In genomic region chr6:31544318-31544717, GRCm38 (mm10) we compare ENCODE assay signal across 8 mouse cellular contexts. TPM values are rescaled to one million over a fixed set of nuclear protein-coding genes. Genes with fewer than 3 reads are reported as not detected.
DNase-seq lines count a peak whose midpoint lies in the region; ATAC-seq and TF ChIP-seq lines count a peak whose summit lies in the region.

No protein-coding gene starts in this region.

- ATAC-seq in liver, embryonic 11.5 days (replicated peaks; ENCODE audit: low FRiP score), result no peak
- peak; percentile 15; the same call in 1 of the 2 replicates for ATAC-seq in heart, embryonic 11.5 days (replicated peaks; ENCODE audit: insufficient number of reproducible peaks, low FRiP score, low TSS enrichment)
- no peak for ATAC-seq in midbrain, embryonic 15.5 days (replicated peaks)
- no peak for ATAC-seq in midbrain, embryonic 13.5 days

- no peaks in the 10 kb centered on the region for H3K9me3 ChIP-seq in liver, embryonic 11.5 days (ENCODE audit: control insufficient read depth, low read length)
- no peaks in the 10 kb centered on the region for H3K9me3 ChIP-seq in heart, embryonic 11.5 days (replicated peaks; ENCODE audit: control insufficient read depth, low read length)
- H3K9me3 ChIP-seq in midbrain, embryonic 15.5 days, result no peaks in the 10 kb centered on the region
- no peaks in the 10 kb centered on the region for H3K9me3 ChIP-seq in midbrain, embryonic 13.5 days

- TF ChIP-seq POLR2A in liver, adult 2 months (IDR thresholded peaks at IDR 0.05; ENCODE audit: extremely low read depth, insufficient read depth, low read length), result no peak

- no peaks in the 10 kb centered on the region for H3K27me3 ChIP-seq in liver, adult 2 months (ENCODE audit: control insufficient read depth, insufficient read depth, low read length)
- H3K27me3 ChIP-seq in liver, embryonic 11.5 days (replicated peaks; ENCODE audit: control insufficient read depth, insufficient read depth, low read length), result no peaks in the 10 kb centered on the region
- H3K27me3 ChIP-seq in heart, embryonic 11.5 days (ENCODE audit: control insufficient read depth, insufficient read depth, low read length), result no peaks in the 10 kb centered on the region
- H3K27me3 ChIP-seq in midbrain, embryonic 15.5 days (replicated peaks), result no peaks in the 10 kb centered on the region
- H3K27me3 ChIP-seq in midbrain, embryonic 13.5 days, result no peaks in the 10 kb centered on the region

- H3K4me3 ChIP-seq in liver, adult 2 months (ENCODE audit: insufficient read depth, low read depth, low read length), result peak overlapping the region; percentile 39; the same call in 1 of the 2 replicates
- H3K4me3 ChIP-seq in liver, embryonic 11.5 days (ENCODE audit: low read depth, low read length), result no peak overlapping the region
- no peak overlapping the region for H3K4me3 ChIP-seq in heart, embryonic 11.5 days (ENCODE audit: low read depth, low read length)
- no peak overlapping the region for H3K4me3 ChIP-seq in midbrain, embryonic 15.5 days
- H3K4me3 ChIP-seq in midbrain, embryonic 13.5 days (replicated peaks), result no peak overlapping the region

- H3K36me3 ChIP-seq in liver, adult 2 months (ENCODE audit: control insufficient read depth, insufficient read depth, low read length), result no peaks in the 10 kb centered on the region
- peaks cover 4% of the 10 kb centered on the region; the same call in 1 of the 2 replicates for H3K36me3 ChIP-seq in liver, embryonic 11.5 days (ENCODE audit: control insufficient read depth, insufficient read depth, low read length)
- no peaks in the 10 kb centered on the region for H3K36me3 ChIP-seq in heart, embryonic 11.5 days (ENCODE audit: control insufficient read depth, insufficient read depth, low read length)
- no peaks in the 10 kb centered on the region for H3K36me3 ChIP-seq in midbrain, embryonic 15.5 days (replicated peaks)
- H3K36me3 ChIP-seq in midbrain, embryonic 13.5 days, result peaks cover 4% of the 10 kb centered on the region; the same call in 1 of the 2 replicates

- 71% methylated on average over 4 of the region's 4 CpGs for whole genome bisulfite sequencing in liver, adult 2 months
- 68% methylated on average over 4 of the region's 4 CpGs for WGBS in liver, embryonic 11.5 days
- 39% methylated on average over 4 of the region's 4 CpGs for WGBS in heart, embryonic 11.5 days (ENCODE audit: insufficient replicate concordance)
- 79% methylated on average over 4 of the region's 4 CpGs for WGBS in midbrain, embryonic 15.5 days
- WGBS in midbrain, embryonic 13.5 days, result 81% methylated on average over 4 of the region's 4 CpGs

- DNase-seq in liver, adult 2 months (ENCODE audit: extremely low read depth, low read depth, low spot score), result no peak
- no peak for DNase-seq in liver, embryonic 11.5 days (ENCODE audit: low spot score)
- DNase-seq in kidney, adult 9 months, result peak; percentile 66
- DNase-seq in lung, postnatal 14 days, result peak; percentile 49
- DNase-seq in urinary bladder, postnatal 36 days (ENCODE audit: low spot score in 2 of 2), result no peak

- H3K79me2 ChIP-seq in liver, adult 2 months (ENCODE audit: control insufficient read depth, insufficient read depth, low read length), result no peaks in the 10 kb centered on the region

- no peak for TF ChIP-seq CTCF in liver, adult 2 months (IDR thresholded peaks at IDR 0.05; ENCODE audit: low read depth, low read length)

- peak overlapping the region; percentile 78 for H3K27ac ChIP-seq in liver, adult 2 months (replicated peaks; ENCODE audit: insufficient read depth, low read depth, low read length)
- no peak overlapping the region for H3K27ac ChIP-seq in liver, embryonic 11.5 days (ENCODE audit: low read depth, low read length)
- peak overlapping the region; percentile 76 for H3K27ac ChIP-seq in heart, embryonic 11.5 days (ENCODE audit: low read depth, low read length)
- H3K27ac ChIP-seq in midbrain, embryonic 15.5 days, result no peak overlapping the region
- no peak overlapping the region for H3K27ac ChIP-seq in midbrain, embryonic 13.5 days

- H3K4me1 ChIP-seq in liver, adult 2 months (ENCODE audit: control insufficient read depth, insufficient read depth, low read length), result no peaks in the 10 kb centered on the region; the same call in 1 of the 2 replicates
- H3K4me1 ChIP-seq in liver, embryonic 11.5 days (replicated peaks; ENCODE audit: control insufficient read depth, insufficient read depth, low read length), result peaks cover 13% of the 10 kb centered on the region
- H3K4me1 ChIP-seq in heart, embryonic 11.5 days (ENCODE audit: control insufficient read depth, insufficient read depth, low read length), result peaks cover 36% of the 10 kb centered on the region
- peaks cover 5% of the 10 kb centered on the region; the same call in 1 of the 2 replicates for H3K4me1 ChIP-seq in midbrain, embryonic 15.5 days
- H3K4me1 ChIP-seq in midbrain, embryonic 13.5 days (replicated peaks), result peaks cover 15% of the 10 kb centered on the region

- peak overlapping the region; percentile 52 for H3K9ac ChIP-seq in liver, adult 2 months (ENCODE audit: low read depth, low read length)
- no peak overlapping the region for H3K9ac ChIP-seq in liver, embryonic 11.5 days (ENCODE audit: low read depth, low read length)
- peak overlapping the region; percentile 49 for H3K9ac ChIP-seq in heart, embryonic 11.5 days (ENCODE audit: low read depth, low read length)
- no peak overlapping the region for H3K9ac ChIP-seq in midbrain, embryonic 15.5 days
- no peak overlapping the region for H3K9ac ChIP-seq in midbrain, embryonic 13.5 days (replicated peaks)

- H3K4me2 ChIP-seq in liver, embryonic 11.5 days, result no peak overlapping the region
- peak overlapping the region; percentile 53 for H3K4me2 ChIP-seq in heart, embryonic 11.5 days
- no peak overlapping the region for H3K4me2 ChIP-seq in midbrain, embryonic 15.5 days
- no peak overlapping the region for H3K4me2 ChIP-seq in midbrain, embryonic 13.5 days (replicated peaks)

RNA-seq across cellular contexts. Expression of gene Podxl, which starts 19.5 kb away (rescaled TPM):
- total RNA-seq in liver, adult 2 months (2014; rRNA removed), result 3.0 and 3.6 TPM in 2 replicates
- polyA plus RNA-seq in liver, adult 2 months (2012; rRNA removed), result 2.1 and 2.4 TPM in 2 replicates
- polyA plus RNA-seq in liver, embryonic 11.5 days (2014; fragmentation: Nextera tagmentation; extraction: Ambion mirVana), result 27.8 and 29.1 TPM in 2 replicates
- polyA plus RNA-seq in heart, embryonic 11.5 days (2014; fragmentation: Nextera tagmentation; extraction: Ambion mirVana), result 22.7 and 26.0 TPM in 2 replicates
- polyA plus RNA-seq in midbrain, embryonic 15.5 days (2015; fragmentation: Nextera tagmentation; extraction: Ambion mirVana), result 12.0 and 12.3 TPM in 2 replicates
- polyA plus RNA-seq in midbrain, embryonic 13.5 days (2015; fragmentation: Nextera tagmentation; extraction: Ambion mirVana), result 12.3 and 14.1 TPM in 2 replicates

Comparison
In these comparisons a context has a peak if more than half of its experiments do, and no peak if none do; other contexts are left out.
1. H3K27ac ChIP-seq: peak in liver, adult 2 months (single experiment) and heart, embryonic 11.5 days (single experiment); none in liver, embryonic 11.5 days (single experiment), midbrain, embryonic 15.5 days (single experiment) and midbrain, embryonic 13.5 days (single experiment).
2. H3K9ac ChIP-seq: peak in liver, adult 2 months (single experiment) and heart, embryonic 11.5 days (single experiment); none in liver, embryonic 11.5 days (single experiment), midbrain, embryonic 15.5 days (single experiment) and midbrain, embryonic 13.5 days (single experiment).
3. DNase-seq: peak in kidney, adult 9 months (single experiment) and lung, postnatal 14 days (single experiment); none in liver, adult 2 months (single experiment), liver, embryonic 11.5 days (single experiment) and urinary bladder, postnatal 36 days (0 of 2).